Mouse (Mus musculus) intestine, embryonic 16.5 days (tissue): ENCODE data around the gene Nr2c2. TPM values are rescaled to one million over a fixed set of nuclear protein-coding genes. Genes with fewer than 3 reads are reported as not detected.

Experiments used
- ATAC-seq: fragments of 200-750 bp; cut with Nextera tagmentation; 2 replicates; pipeline ENCODE4 v1.8.0; 2017; ENCODE audit warnings: moderate TSS enrichment, moderate library complexity
- H3K27ac ChIP-seq: fragments of 300-500 bp; sonication (generic); 2 replicates; pipeline ENCODE4 v1.5.1; 2014; ENCODE audit warnings: mild to moderate bottlenecking, low read length
- H3K27me3 ChIP-seq: fragments of 300-500 bp; sonication (generic); replicated peaks from 2 replicates; pipeline ENCODE4 v1.6.1; 2014; ENCODE audit warnings: low read length, control low read depth, mixed read lengths; ENCODE audit not compliant: control insufficient read depth, insufficient read depth
- H3K36me3 ChIP-seq: fragments of 300-500 bp; sonication (generic); 2 replicates; pipeline ENCODE4 v1.6.1; 2014; ENCODE audit warnings: low read length, control low read depth; ENCODE audit not compliant: control insufficient read depth, insufficient read depth
- H3K4me1 ChIP-seq: fragments of 300-500 bp; sonication (generic); 2 replicates; pipeline ENCODE4 v1.6.1; 2014; ENCODE audit warnings: low read length, control low read depth, mixed read lengths; ENCODE audit not compliant: control insufficient read depth, insufficient read depth
- H3K4me2 ChIP-seq: fragments of 300-500 bp; sonication (generic); 2 replicates; pipeline ENCODE4 v1.6.1; 2014; ENCODE audit warnings: low read depth, low read length, control low read depth
- H3K4me3 ChIP-seq: fragments of 300-500 bp; sonication (generic); 2 replicates; pipeline ENCODE4 v1.5.1; 2014; ENCODE audit warnings: mild to moderate bottlenecking, low read length
- H3K9ac ChIP-seq: fragments of 300-500 bp; sonication (generic); 2 replicates; pipeline ENCODE4 v1.6.1; 2014; ENCODE audit warnings: low read depth, low read length
- H3K9me3 ChIP-seq: fragments of 300-500 bp; sonication (generic); 2 replicates; pipeline ENCODE4 v1.6.1; 2016; ENCODE audit warnings: low read length, control low read depth; ENCODE audit not compliant: control insufficient read depth
- WGBS: fragments of 180-500 bp; shearing (Covaris S2); extraction: QIAGEN DNeasy Blood & Tissue Kit; methylation state at CpG from one replicate; pipeline ENCODE4 v1.1.7; 2014; 5-methylcytosine and 5-hydroxymethylcytosine counted together
- polyA plus RNA-seq: library from polyadenylated mRNA; unstranded; fragments of >200 nt; fragmentation: Nextera tagmentation; extraction: Ambion mirVana; gene quantifications from 2 replicates; pipeline ENCODE4 v1.2.1, GENCODE M21; 2015

Nr2c2 gene
- polyA plus RNA-seq, 1 experiment from 2014 or later: 9.2 TPM

GRCm38 (mm10) chr6:92219445-92219844, 128.3 kb downstream of the Nr2c2 start:
- WGBS: 47% methylated on average over 3 of the region's 3 CpGs
- peak; percentile 57 for ATAC-seq

GRCm38 (mm10) chr6:92221604-92222003, 130.4 kb downstream of the Nr2c2 start:
- no peak overlapping the region for H3K9ac ChIP-seq
- no peaks in the 10 kb centered on the region for H3K9me3 ChIP-seq
- no peaks in the 10 kb centered on the region for H3K36me3 ChIP-seq
- H3K4me1 ChIP-seq: no peaks in the 10 kb centered on the region
- no peak overlapping the region for H3K4me3 ChIP-seq
- no peak overlapping the region for H3K27ac ChIP-seq
- H3K4me2 ChIP-seq: no peak overlapping the region
- ATAC-seq: no peak
- WGBS: 69% methylated on average over 6 of the region's 6 CpGs
- no peaks in the 10 kb centered on the region for H3K27me3 ChIP-seq

More at GRCm38 (mm10) chr6:92219445-92219844, 128.3 kb downstream of the Nr2c2 start:
- no peak overlapping the region for H3K4me2 ChIP-seq
- H3K27ac ChIP-seq: no peak overlapping the region
- H3K27me3 ChIP-seq: no peaks in the 10 kb centered on the region
- 0 out of 2 replicates have a peak, but pooled peaks cover 4% of the 10 kb centered on the region for H3K4me1 ChIP-seq
- no peaks in the 10 kb centered on the region for H3K36me3 ChIP-seq
- H3K9me3 ChIP-seq: no peaks in the 10 kb centered on the region
- H3K9ac ChIP-seq: no peak overlapping the region
- no peak overlapping the region for H3K4me3 ChIP-seq

DNA sequence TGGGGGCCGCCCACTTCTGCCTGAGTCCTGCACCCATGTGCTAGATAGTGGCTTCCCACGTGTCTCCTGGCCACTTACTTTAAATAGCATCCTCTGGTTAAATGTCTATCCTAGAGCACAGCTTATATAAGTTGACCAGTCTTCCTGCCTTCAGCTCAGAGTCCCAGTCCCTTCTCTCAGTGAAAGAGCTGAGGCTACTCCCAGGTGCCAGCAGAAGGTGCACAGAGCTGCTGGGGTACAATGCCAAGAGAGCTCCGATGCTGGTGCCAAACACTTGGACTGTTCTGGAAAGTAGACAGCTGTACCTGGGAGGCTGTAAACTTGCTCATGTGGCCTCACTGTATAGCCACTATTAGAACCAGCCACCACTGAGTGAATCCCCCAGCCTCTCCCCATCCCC, 130.8 kb downstream of the Nr2c2 start:
- no peaks in the 10 kb centered on the region for H3K9me3 ChIP-seq
- H3K4me1 ChIP-seq: no peaks in the 10 kb centered on the region
- 81% methylated on average over 3 of the region's 3 CpGs for WGBS
- ATAC-seq: no peak
- H3K27ac ChIP-seq: no peak overlapping the region
- H3K4me3 ChIP-seq: no peak overlapping the region
- no peak overlapping the region for H3K9ac ChIP-seq
- no peaks in the 10 kb centered on the region for H3K36me3 ChIP-seq
- H3K27me3 ChIP-seq: no peaks in the 10 kb centered on the region
- H3K4me2 ChIP-seq: no peak overlapping the region

Other genes starting within 250 kb of the Nr2c2 start
- gene Ccdc174, start 213.3 kb upstream of the Nr2c2 start, polyA plus RNA-seq: 21.5 and 22.2 TPM in 2 replicates
- gene 4930590J08Rik, start 188.6 kb upstream of the Nr2c2 start, polyA plus RNA-seq: 0.17 and 0.20 TPM in 2 replicates
- gene Fgd5, start 112.5 kb upstream of the Nr2c2 start, polyA plus RNA-seq: 6.0 and 6.5 TPM in 2 replicates
- 110 and 115 TPM in 2 replicates for gene Mrps25, start 92.6 kb downstream of the Nr2c2 start, polyA plus RNA-seq
- gene Rbsn, start 123.5 kb downstream of the Nr2c2 start, polyA plus RNA-seq: 16.0 and 16.6 TPM in 2 replicates
- gene Trh, start 153.3 kb downstream of the Nr2c2 start, polyA plus RNA-seq: 1.8 and 2.5 TPM in 2 replicates